In the genomic region with DNA sequence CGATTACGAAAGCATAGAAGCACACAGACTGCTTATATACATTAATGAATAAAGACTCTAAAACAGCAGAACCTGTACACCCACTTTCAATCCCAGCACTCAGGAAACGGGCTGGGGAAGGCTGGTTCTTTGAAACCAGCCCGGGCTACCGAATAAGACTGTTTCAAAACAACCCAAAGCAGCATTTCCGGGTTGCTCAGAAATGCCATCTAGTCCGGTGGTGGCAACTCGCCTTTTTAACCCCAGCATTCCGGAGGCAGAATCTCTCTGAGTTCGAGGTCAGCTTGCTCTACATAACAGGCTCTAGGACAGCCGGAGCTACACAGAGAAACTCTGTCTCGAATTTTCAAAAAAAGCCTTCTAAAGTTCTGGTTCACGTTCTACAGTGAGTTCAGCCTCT, we compare ENCODE assay signal across 8 mouse cellular contexts. TPM values are rescaled to one million over a fixed set of nuclear protein-coding genes. Genes with fewer than 3 reads are reported as not detected.
A peak's percentile ranks its signal among the peaks of the same experiment; 100 is the strongest.
DNase-seq lines count a peak whose midpoint lies in the region; ATAC-seq lines count a peak whose summit lies in the region.

No protein-coding gene starts in this region.

- WGBS in heart, embryonic 15.5 days = 14% methylated on average over 13 of the region's 13 CpGs
- 24% methylated on average over 13 of the region's 13 CpGs for WGBS in hindbrain, embryonic 12.5 days
- WGBS in midbrain, embryonic 14.5 days = 25% methylated on average over 13 of the region's 13 CpGs

- H3K4me2 ChIP-seq in heart, embryonic 15.5 days = peak overlapping the region; percentile 99
- H3K4me2 ChIP-seq in hindbrain, embryonic 12.5 days (replicated peaks) = peak overlapping the region; percentile 96
- peak overlapping the region; percentile 97 for H3K4me2 ChIP-seq in midbrain, embryonic 14.5 days (ENCODE audit: low read length)

- no peaks in the 10 kb centered on the region for H3K27me3 ChIP-seq in heart, embryonic 15.5 days
- peaks cover 17% of the 10 kb centered on the region; the same call in 1 of the 2 replicates for H3K27me3 ChIP-seq in hindbrain, embryonic 12.5 days
- 0 out of 2 replicates have a peak, but pooled peaks cover 6% of the 10 kb centered on the region for H3K27me3 ChIP-seq in midbrain, embryonic 14.5 days (ENCODE audit: control insufficient read depth, insufficient read depth, low read length)

- H3K9ac ChIP-seq in heart, embryonic 15.5 days = peak overlapping the region; percentile 63
- peak overlapping the region; percentile 75 for H3K9ac ChIP-seq in hindbrain, embryonic 12.5 days
- H3K9ac ChIP-seq in midbrain, embryonic 14.5 days (replicated peaks; ENCODE audit: low read length) = peak overlapping the region; percentile 59

- H3K4me1 ChIP-seq in heart, embryonic 15.5 days (replicated peaks) = peaks cover 39% of the 10 kb centered on the region
- peaks cover 28% of the 10 kb centered on the region for H3K4me1 ChIP-seq in hindbrain, embryonic 12.5 days
- peaks cover 26% of the 10 kb centered on the region for H3K4me1 ChIP-seq in midbrain, embryonic 14.5 days (ENCODE audit: control insufficient read depth, insufficient read depth, low read length)

- peak overlapping the region; percentile 86 for H3K4me3 ChIP-seq in heart, embryonic 15.5 days
- peak overlapping the region; percentile 66 for H3K4me3 ChIP-seq in hindbrain, embryonic 12.5 days
- H3K4me3 ChIP-seq in midbrain, embryonic 14.5 days (replicated peaks; ENCODE audit: low read depth, low read length) = peak overlapping the region; percentile 70

- intact Hi-C loops in heart, postnatal 14 days (cut with DNase I) = no loop called here

- H3K9me3 ChIP-seq in heart, embryonic 15.5 days (replicated peaks) = no peaks in the 10 kb centered on the region
- no peaks in the 10 kb centered on the region for H3K9me3 ChIP-seq in hindbrain, embryonic 12.5 days (replicated peaks)
- H3K9me3 ChIP-seq in midbrain, embryonic 14.5 days (ENCODE audit: control insufficient read depth, low read length) = no peaks in the 10 kb centered on the region

- no peak for ATAC-seq in heart, embryonic 15.5 days (replicated peaks; ENCODE audit: insufficient number of reproducible peaks, insufficient read depth, low FRiP score, low read depth)
- no peak for ATAC-seq in hindbrain, embryonic 12.5 days (ENCODE audit: low FRiP score)
- no peak for ATAC-seq in midbrain, embryonic 14.5 days (ENCODE audit: low FRiP score, low TSS enrichment)
- no peak for ATAC-seq in megakaryocyte-erythroid progenitor cell, adult 5-6 weeks (replicated peaks; ENCODE audit: low FRiP score, low TSS enrichment, poor library complexity, severe bottlenecking)
- no peak for ATAC-seq in cerebellum, adult (ENCODE audit: insufficient number of reproducible peaks, low FRiP score, low TSS enrichment)

- DNase-seq in heart, postnatal 14 days = no peak
- peak; percentile 4 for DNase-seq in Muller cell, postnatal 12 days (ENCODE audit: inconsistent ontology term)
- DNase-seq in midbrain, embryonic 14.5 days = no peak
- DNase-seq in gastrocnemius, adult 8-10 months (ENCODE audit: low spot score in 2 of 2) = no peak

- H3K27ac ChIP-seq in heart, embryonic 15.5 days = no peak overlapping the region
- H3K27ac ChIP-seq in hindbrain, embryonic 12.5 days = no peak overlapping the region
- H3K27ac ChIP-seq in midbrain, embryonic 14.5 days (replicated peaks; ENCODE audit: low read depth, low read length) = no peak overlapping the region

- peaks cover 22% of the 10 kb centered on the region for H3K36me3 ChIP-seq in heart, embryonic 15.5 days
- peaks cover 33% of the 10 kb centered on the region for H3K36me3 ChIP-seq in hindbrain, embryonic 12.5 days
- peaks cover 31% of the 10 kb centered on the region for H3K36me3 ChIP-seq in midbrain, embryonic 14.5 days (ENCODE audit: control insufficient read depth, insufficient read depth, low read length)

RNA-seq across cellular contexts. Expression of gene Cd3eap, which starts 0.6 kb away (rescaled TPM):
- 13.6 and 15.5 TPM in 2 replicates for polyA plus RNA-seq in heart, embryonic 15.5 days (2015; fragmentation: Nextera tagmentation; extraction: Ambion mirVana)
- 1 to 10 TPM; 6.5 to 9.4 TPM for total RNA-seq in heart, postnatal 14 days (2021)
- 17.3 and 20.4 TPM in 2 replicates for polyA plus RNA-seq in hindbrain, embryonic 12.5 days (2016; fragmentation: Nextera tagmentation; extraction: Ambion mirVana)
- 16.4 and 18.9 TPM in 2 replicates for polyA plus RNA-seq in midbrain, embryonic 14.5 days (2014; fragmentation: Nextera tagmentation; extraction: Ambion mirVana)
- total RNA-seq in megakaryocyte-erythroid progenitor cell, adult 5-6 weeks (2014; fragmentation: Nextera tagmentation) = 17.2 and 36.6 TPM in 2 replicates
- 34.9 and 47.7 TPM in 2 replicates for total RNA-seq in megakaryocyte-erythroid progenitor cell, adult 5-6 weeks (2017)
- total RNA-seq in gastrocnemius, adult 8-10 months (2022) = 10 to 100 TPM in 3 of 4 experiments, 1 to 10 TPM in 1; 8.9 to 13.9 (median 11.2) TPM

RNA-seq across cellular contexts. Expression of gene Ppp1r13l, which starts 0.9 kb away (rescaled TPM):
- 13.5 and 14.4 TPM in 2 replicates for polyA plus RNA-seq in heart, embryonic 15.5 days (2015; fragmentation: Nextera tagmentation; extraction: Ambion mirVana)
- 10 to 100 TPM; 25.0 to 28.4 TPM for total RNA-seq in heart, postnatal 14 days (2021)
- polyA plus RNA-seq in hindbrain, embryonic 12.5 days (2016; fragmentation: Nextera tagmentation; extraction: Ambion mirVana) = 4.7 and 5.5 TPM in 2 replicates
- 1.6 and 1.9 TPM in 2 replicates for polyA plus RNA-seq in midbrain, embryonic 14.5 days (2014; fragmentation: Nextera tagmentation; extraction: Ambion mirVana)
- 4.3 and 6.5 TPM in 2 replicates for total RNA-seq in megakaryocyte-erythroid progenitor cell, adult 5-6 weeks (2014; fragmentation: Nextera tagmentation)
- 0.30 TPM in 1 of 2 replicates, not detected in the other for total RNA-seq in megakaryocyte-erythroid progenitor cell, adult 5-6 weeks (2017)
- 1 to 10 TPM; 2.8 to 6.3 (median 4.1) TPM for total RNA-seq in gastrocnemius, adult 8-10 months (2022)

RNA-seq across cellular contexts. Expression of gene Ercc1, which starts 14.1 kb away (rescaled TPM):
- 59.8 and 60.3 TPM in 2 replicates for polyA plus RNA-seq in heart, embryonic 15.5 days (2015; fragmentation: Nextera tagmentation; extraction: Ambion mirVana)
- total RNA-seq in heart, postnatal 14 days (2021) = 10 to 100 TPM; 41.1 to 48.0 TPM
- 95.6 and 96.8 TPM in 2 replicates for polyA plus RNA-seq in hindbrain, embryonic 12.5 days (2016; fragmentation: Nextera tagmentation; extraction: Ambion mirVana)
- 78.9 and 97.7 TPM in 2 replicates for polyA plus RNA-seq in midbrain, embryonic 14.5 days (2014; fragmentation: Nextera tagmentation; extraction: Ambion mirVana)
- 31.3 and 51.5 TPM in 2 replicates for total RNA-seq in megakaryocyte-erythroid progenitor cell, adult 5-6 weeks (2014; fragmentation: Nextera tagmentation)
- 19.8 and 23.8 TPM in 2 replicates for total RNA-seq in megakaryocyte-erythroid progenitor cell, adult 5-6 weeks (2017)
- total RNA-seq in gastrocnemius, adult 8-10 months (2022) = 10 to 100 TPM; 27.1 to 33.7 (median 28.7) TPM

RNA-seq across cellular contexts. Expression of gene Ercc2, which starts 23.2 kb away (rescaled TPM):
- 8.9 and 11.3 TPM in 2 replicates for polyA plus RNA-seq in heart, embryonic 15.5 days (2015; fragmentation: Nextera tagmentation; extraction: Ambion mirVana)
- 10 to 100 TPM; 12.4 to 15.7 TPM for total RNA-seq in heart, postnatal 14 days (2021)
- polyA plus RNA-seq in hindbrain, embryonic 12.5 days (2016; fragmentation: Nextera tagmentation; extraction: Ambion mirVana) = 21.3 and 24.6 TPM in 2 replicates
- 21.6 and 27.9 TPM in 2 replicates for polyA plus RNA-seq in midbrain, embryonic 14.5 days (2014; fragmentation: Nextera tagmentation; extraction: Ambion mirVana)
- total RNA-seq in megakaryocyte-erythroid progenitor cell, adult 5-6 weeks (2014; fragmentation: Nextera tagmentation) = 27.7 and 39.0 TPM in 2 replicates
- 18.7 and 21.2 TPM in 2 replicates for total RNA-seq in megakaryocyte-erythroid progenitor cell, adult 5-6 weeks (2017)
- 10 to 100 TPM in 2 of 4 experiments, 1 to 10 TPM in 2; 7.5 to 14.9 (median 10.4) TPM for total RNA-seq in gastrocnemius, adult 8-10 months (2022)

RNA-seq across cellular contexts. Expression of gene Klc3, which starts 45.3 kb away (rescaled TPM):
- polyA plus RNA-seq in heart, embryonic 15.5 days (2015; fragmentation: Nextera tagmentation; extraction: Ambion mirVana) = 3.0 and 4.3 TPM in 2 replicates
- under 1 TPM; 0.45 to 0.63 TPM for total RNA-seq in heart, postnatal 14 days (2021)
- polyA plus RNA-seq in hindbrain, embryonic 12.5 days (2016; fragmentation: Nextera tagmentation; extraction: Ambion mirVana) = 3.2 and 4.1 TPM in 2 replicates
- polyA plus RNA-seq in midbrain, embryonic 14.5 days (2014; fragmentation: Nextera tagmentation; extraction: Ambion mirVana) = 0.36 and 0.59 TPM in 2 replicates
- not detected in 2 replicates for total RNA-seq in megakaryocyte-erythroid progenitor cell, adult 5-6 weeks (2014; fragmentation: Nextera tagmentation)
- total RNA-seq in megakaryocyte-erythroid progenitor cell, adult 5-6 weeks (2017) = 0.61 TPM in 1 of 2 replicates, not detected in the other
- under 1 TPM in 3 of 4 experiments, not detected in 1; 0.21 to 0.40 (median 0.24) TPM for total RNA-seq in gastrocnemius, adult 8-10 months (2022)
